Mouse (Mus musculus): ENCODE data around the gene Irf2bp1. TPM values are rescaled to one million over a fixed set of nuclear protein-coding genes. Genes with fewer than 3 reads are reported as not detected.

Gene Irf2bp1
- total and polyA plus RNA-seq, 3 experiments = 4.9 to 12.8 (median 6.6) TPM

DNA sequence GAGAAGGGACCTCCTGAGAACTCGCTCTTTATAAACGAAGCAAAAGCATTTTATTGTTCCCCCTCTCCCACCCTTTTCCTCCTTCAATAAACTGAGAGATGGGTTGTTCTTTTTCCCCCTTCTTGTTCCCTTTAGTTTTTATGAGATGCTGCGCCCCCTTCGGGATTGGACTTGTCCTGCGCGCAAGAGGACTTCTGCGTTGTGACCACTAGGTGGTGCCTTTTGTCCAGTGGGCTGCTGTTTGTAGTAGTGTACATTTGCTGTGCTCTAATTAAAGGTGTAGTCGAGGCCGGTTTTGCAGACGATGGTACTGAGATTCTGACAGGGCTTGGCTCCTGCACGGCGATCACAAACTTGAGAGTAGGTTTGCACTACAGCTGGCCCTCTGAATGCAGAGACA is 2.6 kb downstream of the Irf2bp1 start (continued):
- TF ChIP-seq ZC3H11A (IDR thresholded peaks at IDR 0.05; ENCODE audit: low read depth, low read length) = peak; percentile 19; the same call in 1 of the 2 replicates
- TF ChIP-seq MXI1 (IDR thresholded peaks at IDR 0.05; ENCODE audit: low read depth, low read length) = no peak
- TF ChIP-seq USF1 (IDR thresholded peaks at IDR 0.05; ENCODE audit: low read depth, low read length) = no peak
- TF ChIP-seq KAT2A (IDR thresholded peaks at IDR 0.05; ENCODE audit: insufficient replicate concordance, low read length) = no peak
- peak; percentile 39; the same call in 1 of the 2 replicates for TF ChIP-seq IRF4 (IDR thresholded peaks at IDR 0.05; ENCODE audit: low read depth, low read length)
- TF ChIP-seq MAFK (IDR thresholded peaks at IDR 0.05; ENCODE audit: insufficient replicate concordance, low read length) = no peak
- peak; percentile 90 for TF ChIP-seq SMC3 (IDR thresholded peaks at IDR 0.05; ENCODE audit: low read depth, low read length)
- TF ChIP-seq GABPA (IDR thresholded peaks at IDR 0.05; ENCODE audit: insufficient replicate concordance, low read depth, low read length) = no peak
- no peak for TF ChIP-seq POLR2AphosphoS2 (IDR thresholded peaks at IDR 0.05; ENCODE audit: low read depth, low read length)
- no peak for TF ChIP-seq UBTF (IDR thresholded peaks at IDR 0.05; ENCODE audit: low read depth, low read length)
- no peak for TF ChIP-seq ZNF384 (IDR thresholded peaks at IDR 0.05; ENCODE audit: low read depth, low read length)
- TF ChIP-seq EP300 (IDR thresholded peaks at IDR 0.05; ENCODE audit: low read length) = no peak
- no peak for TF ChIP-seq ZKSCAN1 (IDR thresholded peaks at IDR 0.05; ENCODE audit: borderline replicate concordance, low read depth, low read length)
- no peak for TF ChIP-seq MYC (IDR thresholded peaks at IDR 0.05; ENCODE audit: low read depth, low read length)
- TF ChIP-seq SIN3A (IDR thresholded peaks at IDR 0.05; ENCODE audit: low read length) = no peak
- peak; percentile 84 to 100 for TF ChIP-seq CTCF (conservative IDR thresholded peaks at IDR 0.05 in 1 of 2, IDR thresholded peaks at IDR 0.05 in 1 of 2; ENCODE audit: low read depth in 2 of 2, low read length in 2 of 2)
- TF ChIP-seq BHLHE40 (IDR thresholded peaks at IDR 0.05; ENCODE audit: low read depth, low read length) = no peak

DNA sequence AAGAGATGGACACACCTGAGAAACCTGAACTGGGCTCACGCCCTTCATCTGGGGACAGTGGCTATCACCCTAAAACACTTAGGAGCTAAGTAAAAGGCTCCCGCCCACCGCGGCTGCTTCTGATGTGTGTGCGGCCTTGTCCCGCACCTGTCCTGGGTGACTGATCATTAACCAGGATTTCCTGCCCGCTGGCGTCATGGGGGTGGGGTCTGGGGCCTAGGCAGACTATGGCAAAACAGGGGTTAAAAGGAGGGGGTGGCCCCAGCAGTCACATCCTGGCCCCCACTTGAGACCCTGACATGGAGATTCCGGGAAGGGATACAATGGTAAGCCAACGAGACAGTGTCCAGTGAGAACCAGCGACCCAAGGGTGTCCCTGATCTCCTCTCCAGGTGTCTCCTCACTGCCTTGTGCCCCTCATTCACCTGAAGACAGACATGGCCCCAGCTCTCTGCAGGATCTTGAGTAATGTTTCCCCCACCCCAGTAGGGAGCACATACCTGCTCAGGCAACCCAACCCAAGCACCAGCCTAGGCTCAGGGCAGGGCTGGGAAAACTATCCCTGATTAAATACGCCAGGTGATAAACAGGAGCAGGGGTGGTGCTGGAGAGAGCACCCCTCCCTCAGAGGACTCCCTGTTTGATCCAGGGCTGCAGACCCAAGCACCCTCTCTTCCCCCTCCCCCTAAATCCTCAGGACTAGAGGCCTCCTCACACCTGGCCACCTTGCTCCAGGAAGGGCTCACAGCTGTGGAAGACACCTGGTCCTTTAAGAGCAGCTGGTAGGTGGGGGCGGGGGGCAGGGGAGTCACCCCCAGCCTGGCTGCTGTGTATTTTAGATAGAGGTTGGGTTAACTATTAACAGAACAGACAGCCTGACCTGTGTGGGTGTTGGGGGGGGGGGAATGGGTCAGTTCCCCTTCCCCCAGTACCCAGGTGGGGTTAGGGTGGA is 3.5 kb downstream of the Irf2bp1 start:
- Histone ChIP-seq H3K4me3 (replicated peaks in 1 of 3; ENCODE audit: low read depth in 2 of 3, low read length in 2 of 3, poor library complexity in 1 of 3) (no peak overlapping the region), H3K36me3 (replicated peaks in 1 of 2; ENCODE audit: control insufficient read depth in 1 of 2, insufficient read depth in 1 of 2, low read length in 1 of 2) (peaks cover 8 to 23% of the 10 kb centered on the region in 2 experiments), H3K4me1 (ENCODE audit: control insufficient read depth in 1 of 2, insufficient read depth in 2 of 2) (peaks cover 5 to 33% of the 10 kb centered on the region in 2 experiments; a peak in 3 of 4 replicates), H3K79me2 (replicated peaks; ENCODE audit: control insufficient read depth, extremely low read depth, insufficient read depth, poor library complexity, severe bottlenecking) (no peaks in the 10 kb centered on the region), H3K9me3 (replicated peaks; ENCODE audit: low read length) (peaks cover 4% of the 10 kb centered on the region), H3K27ac (ENCODE audit: insufficient read depth, low read depth) (no peak overlapping the region), H3K9ac (ENCODE audit: insufficient read depth, low read depth) (no peak overlapping the region), H3K27me3 (replicated peaks) (peaks cover 16% of the 10 kb centered on the region), H3K4me2 (ENCODE audit: insufficient read depth, low read depth, poor library complexity, severe bottlenecking) (no peak overlapping the region)
- dilution Hi-C loops (cut with MboI; ENCODE audit: extremely low pct_ligation_motif_present, extremely low pct_unique_long_range_greater_than_20kb, low sequenced_read_pairs) (no loop called here), in situ Hi-C loops (cut with MboI; ENCODE audit: low pct_ligation_motif_present, low pct_unique_long_range_greater_than_20kb, low sequenced_read_pairs) (no loop called here)
- TF ChIP-seq TCF12 (IDR thresholded peaks at IDR 0.05; ENCODE audit: low read depth, low read length) (peak; percentile 43; the same call in 1 of the 2 replicates), ZC3H11A (IDR thresholded peaks at IDR 0.05; ENCODE audit: low read depth, low read length) (no peak)
- DNase-seq (ENCODE audit: extremely low read depth) = no peak

Measured in CH12.LX (cell line).